Mouse (Mus musculus): Measurements from ENCODE around the gene Tmem255a.

DNA sequence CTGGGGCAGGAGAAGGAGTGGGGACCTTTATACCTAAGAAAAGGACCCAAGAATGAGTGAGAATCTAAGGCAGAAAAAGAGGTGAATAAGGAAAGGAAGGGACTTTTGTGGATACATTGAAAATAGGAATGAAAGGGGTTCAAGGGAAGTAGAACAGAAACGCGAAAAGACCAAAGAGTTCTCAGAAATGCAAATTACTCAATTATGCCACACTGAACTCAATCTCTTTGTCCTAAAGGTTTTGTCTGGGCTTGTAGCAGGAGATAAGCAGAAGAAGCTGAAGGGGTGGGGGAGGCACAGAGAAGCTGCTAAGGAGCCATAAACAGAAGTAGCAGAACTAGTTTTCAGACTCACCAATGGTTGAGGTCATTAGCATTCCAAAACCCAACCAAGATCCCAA is 66.7 kb downstream of the Tmem255a start:
- no peak for TF ChIP-seq CTCF (IDR thresholded peaks at IDR 0.05; ENCODE audit: low read depth, low read length)
- TF ChIP-seq POLR2A (IDR thresholded peaks at IDR 0.05; ENCODE audit: insufficient read depth, low read length): no peak
- TF ChIP-seq EP300 (IDR thresholded peaks at IDR 0.05; ENCODE audit: insufficient read depth, low read depth, low read length): no peak
